Mouse (Mus musculus) liver, embryonic 12.5 days (tissue): ENCODE data around the gene Sar1a. TPM values are rescaled to one million over a fixed set of nuclear protein-coding genes. Genes with fewer than 3 reads are reported as not detected.

Source experiments
- ATAC-seq: fragments of 200-750 bp; cut with Nextera tagmentation; 2 replicates; pipeline ENCODE4 v1.8.0; 2017; ENCODE audit warnings: moderate number of reproducible peaks, mild to moderate bottlenecking, moderate library complexity
- H3K27ac ChIP-seq: fragments of 300-500 bp; sonication (generic); 2 replicates; pipeline ENCODE4 v1.5.1; 2016; ENCODE audit warnings: mild to moderate bottlenecking
- H3K27me3 ChIP-seq: fragments of 300-500 bp; sonication (generic); replicated peaks from 2 replicates; pipeline ENCODE4 v1.6.1; 2016; ENCODE audit warnings: mild to moderate bottlenecking, moderate library complexity
- H3K36me3 ChIP-seq: fragments of 300-500 bp; sonication (generic); 2 replicates; pipeline ENCODE4 v1.6.1; 2016; ENCODE audit warnings: mild to moderate bottlenecking, moderate library complexity
- H3K4me1 ChIP-seq: fragments of 300-500 bp; sonication (generic); 2 replicates; pipeline ENCODE4 v1.6.1; 2016
- H3K4me2 ChIP-seq: fragments of 300-500 bp; sonication (generic); 2 replicates; pipeline ENCODE4 v1.6.1; 2016; ENCODE audit warnings: mild to moderate bottlenecking, moderate library complexity
- H3K4me3 ChIP-seq: fragments of 300-500 bp; sonication (generic); 2 replicates; pipeline ENCODE4 v1.5.1; 2016; ENCODE audit warnings: mild to moderate bottlenecking, moderate library complexity
- H3K9ac ChIP-seq: fragments of 300-500 bp; sonication (generic); 2 replicates; pipeline ENCODE4 v1.6.1; 2016; ENCODE audit warnings: mild to moderate bottlenecking, moderate library complexity
- H3K9me3 ChIP-seq: fragments of 300-500 bp; sonication (generic); replicated peaks from 2 replicates; pipeline ENCODE4 v1.6.1; 2016; ENCODE audit warnings: mild to moderate bottlenecking, moderate library complexity
- WGBS: fragments of 180-500 bp; shearing (Covaris S2); methylation state at CpG from one replicate; pipeline ENCODE4 v1.1.7; 2016; ENCODE audit not compliant: insufficient replicate concordance; 5-methylcytosine and 5-hydroxymethylcytosine counted together
- polyA plus RNA-seq: library from polyadenylated mRNA; unstranded; fragments of >200 nt; fragmentation: Nextera tagmentation; extraction: Ambion mirVana; gene quantifications from 2 replicates; pipeline ENCODE4 v1.2.1, GENCODE M21; 2016

Gene Sar1a
- polyA plus RNA-seq, 1 experiment from 2014 or later, result 112 TPM

DNA sequence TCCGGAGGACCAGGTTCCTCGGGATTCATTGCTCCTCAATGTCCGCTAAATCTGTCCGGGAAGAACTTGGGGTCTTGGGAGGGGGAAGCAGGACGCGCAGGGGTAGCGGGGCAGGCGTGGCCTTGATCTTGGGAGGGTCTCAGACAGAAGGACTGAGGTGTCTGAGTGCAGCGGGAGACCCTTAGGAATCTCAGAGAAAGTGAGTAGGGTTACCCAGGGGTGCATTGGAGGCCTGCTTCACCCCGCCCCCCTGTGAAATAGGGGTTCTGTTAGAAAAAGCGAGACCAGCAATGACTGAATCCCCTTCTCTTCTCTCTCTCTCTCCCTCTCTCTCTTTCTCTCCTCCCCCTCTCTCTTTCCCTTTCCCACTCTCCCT lies 35.4 kb downstream of the Sar1a start:
- Histone ChIP-seq H3K27ac (no peak overlapping the region), H3K9me3 (no peaks in the 10 kb centered on the region), H3K4me3 (peak overlapping the region; percentile 62), H3K4me1 (peaks cover 21% of the 10 kb centered on the region), H3K36me3 (no peaks in the 10 kb centered on the region), H3K27me3 (0 out of 2 replicates have a peak, but pooled peaks cover 4% of the 10 kb centered on the region), H3K9ac (peak overlapping the region; percentile 57), H3K4me2 (peak overlapping the region; percentile 89)
- WGBS, result 4% methylated on average over 11 of the region's 11 CpGs
- ATAC-seq, result peak; percentile 33; the same call in 1 of the 2 replicates

DNA sequence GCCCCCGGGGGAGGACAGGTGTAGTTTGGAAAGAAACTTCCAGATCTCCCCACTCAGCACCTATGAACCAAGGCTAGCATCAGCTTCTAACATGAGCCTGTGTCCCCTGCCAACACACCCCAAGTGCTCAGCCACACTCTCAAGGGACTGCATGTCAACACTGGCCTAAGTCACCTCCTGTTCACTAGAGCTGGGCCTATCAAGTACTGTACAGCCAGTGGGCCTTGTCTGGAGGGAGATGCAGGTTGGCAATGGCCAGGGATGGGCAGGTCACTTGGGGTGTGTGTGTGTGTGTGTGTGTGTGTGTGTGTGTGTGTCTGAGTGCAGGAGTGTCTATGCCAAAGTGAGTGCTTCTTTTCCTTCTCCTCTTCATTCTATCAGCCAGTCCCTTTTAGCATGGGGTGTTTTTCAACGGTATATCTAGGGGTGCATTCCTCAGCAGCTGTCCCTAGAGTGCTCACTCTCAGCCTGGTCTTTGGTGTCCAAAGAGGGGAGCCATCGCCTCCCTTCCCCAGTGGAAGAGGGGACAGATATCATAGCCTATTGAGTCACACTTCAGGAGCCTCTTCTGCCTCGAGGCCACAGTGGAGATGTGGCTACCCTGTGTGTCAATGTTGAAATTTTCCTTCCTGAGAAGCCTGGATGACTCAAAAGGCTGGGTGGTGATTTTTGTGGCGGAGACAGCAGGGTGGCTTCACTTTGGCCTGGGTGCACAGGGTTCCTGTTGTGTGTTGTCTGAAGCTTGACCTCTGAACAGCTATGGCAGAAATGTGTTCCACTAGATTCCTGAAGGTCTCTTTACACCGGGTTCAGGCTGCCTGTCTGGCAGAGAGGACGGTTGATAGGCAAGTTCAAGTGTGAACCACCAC lies 36.1 kb downstream of the Sar1a start:
- Histone ChIP-seq H3K4me3 (no peak overlapping the region), H3K4me1 (peaks cover 21% of the 10 kb centered on the region), H3K9me3 (no peaks in the 10 kb centered on the region), H3K27me3 (0 out of 2 replicates have a peak, but pooled peaks cover 4% of the 10 kb centered on the region), H3K27ac (no peak overlapping the region), H3K4me2 (peak overlapping the region; percentile 89), H3K36me3 (no peaks in the 10 kb centered on the region), H3K9ac (no peak overlapping the region)
- 60% methylated on average over 7 of the region's 7 CpGs for WGBS
- ATAC-seq, result no peak

DNA sequence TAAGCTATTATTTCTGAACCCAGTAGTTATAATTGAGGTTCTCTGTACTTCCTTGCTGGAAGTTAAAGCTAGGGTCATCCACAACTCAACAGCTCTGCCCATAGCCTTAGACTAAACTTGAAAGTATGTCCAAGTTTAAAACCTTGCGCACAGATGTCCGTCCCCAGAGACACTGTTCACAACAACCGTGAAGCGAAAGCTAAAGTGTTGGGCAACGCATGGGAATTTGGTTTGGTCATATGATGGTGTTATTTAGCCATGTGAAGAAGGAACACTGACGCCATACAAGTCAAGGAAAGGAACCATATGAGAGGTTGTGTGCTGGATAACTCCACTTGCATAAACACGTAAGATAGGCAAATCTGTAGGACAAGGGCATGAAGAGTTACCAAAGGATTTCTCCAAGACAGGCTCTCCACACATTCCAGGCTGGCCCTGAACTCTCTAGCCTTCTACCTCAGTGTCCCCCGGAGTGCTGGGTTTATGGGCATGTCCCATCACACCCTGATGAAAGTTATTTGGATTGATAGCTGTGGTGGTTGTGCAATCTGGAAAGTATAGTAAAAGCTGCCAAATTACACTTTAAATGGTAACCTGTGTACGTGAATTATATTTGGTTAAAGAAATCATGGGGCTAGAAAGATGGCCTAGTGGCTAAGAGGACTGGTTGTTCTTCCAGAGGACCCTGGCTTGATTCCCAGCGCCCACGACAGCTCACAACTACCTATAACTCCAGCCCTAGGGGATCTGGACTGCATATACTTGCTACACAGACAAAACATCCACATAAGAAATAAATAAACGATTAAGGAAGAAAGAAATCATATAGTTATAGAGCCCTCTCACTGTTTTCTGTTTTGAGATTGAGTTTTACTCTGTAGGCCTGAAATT lies 37.6 kb downstream of the Sar1a start:
- Histone ChIP-seq H3K9ac (no peak overlapping the region), H3K4me1 (peaks cover 21% of the 10 kb centered on the region), H3K4me2 (no peak overlapping the region), H3K9me3 (no peaks in the 10 kb centered on the region), H3K27me3 (0 out of 2 replicates have a peak, but pooled peaks cover 4% of the 10 kb centered on the region), H3K36me3 (no peaks in the 10 kb centered on the region), H3K4me3 (no peak overlapping the region), H3K27ac (no peak overlapping the region)
- ATAC-seq, result no peak
- 80% methylated on average over 12 of the region's 12 CpGs for WGBS

DNA sequence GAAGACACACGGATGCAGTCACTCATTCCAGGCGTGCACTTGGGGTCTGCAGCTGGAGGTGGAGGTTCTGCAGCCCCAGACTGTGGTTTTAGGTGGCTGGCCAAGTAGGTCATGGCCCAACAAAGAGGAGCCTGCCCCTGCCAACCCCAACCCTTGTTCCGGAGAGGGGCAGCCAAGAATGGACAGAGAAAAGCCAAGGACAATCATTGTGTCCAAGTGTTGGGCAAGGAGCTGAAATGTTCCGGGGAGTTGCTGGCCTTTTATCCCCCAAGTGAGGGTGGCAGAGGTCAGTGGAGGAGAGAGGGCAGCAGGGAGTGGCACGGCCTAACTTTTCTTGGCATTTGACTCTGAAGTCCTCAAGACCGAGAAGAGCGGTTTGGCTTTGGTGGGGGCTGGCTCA lies 40.2 kb downstream of the Sar1a start:
- no peaks in the 10 kb centered on the region for H3K9me3 ChIP-seq
- peaks cover 10% of the 10 kb centered on the region for H3K4me1 ChIP-seq
- no peak overlapping the region for H3K27ac ChIP-seq
- no peak overlapping the region for H3K9ac ChIP-seq
- H3K4me2 ChIP-seq, result no peak overlapping the region
- no peaks in the 10 kb centered on the region for H3K27me3 ChIP-seq
- ATAC-seq, result no peak
- 78% methylated on average over 7 of the region's 7 CpGs for WGBS
- no peaks in the 10 kb centered on the region for H3K36me3 ChIP-seq
- no peak overlapping the region for H3K4me3 ChIP-seq

DNA sequence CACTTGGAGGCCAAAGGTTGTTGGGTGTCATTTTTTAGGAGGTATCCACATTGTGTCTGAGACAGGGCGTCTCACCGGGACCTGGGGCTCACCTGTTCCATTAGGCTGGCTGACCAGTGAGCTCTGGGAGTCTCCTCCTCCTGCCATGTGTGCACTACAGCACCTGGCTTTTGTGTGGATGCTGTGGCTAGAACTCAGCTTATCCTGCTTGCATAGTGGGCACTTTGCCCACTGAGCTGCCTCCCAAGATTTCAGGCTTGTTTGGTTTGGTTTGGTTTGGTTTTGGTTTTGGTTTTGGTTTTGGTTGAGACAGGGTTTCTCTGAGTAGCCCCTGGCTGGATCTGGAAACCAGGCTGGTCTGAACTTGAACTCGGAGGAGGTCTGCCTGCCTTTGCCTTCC lies 42.1 kb downstream of the Sar1a start:
- Histone ChIP-seq H3K9me3 (no peaks in the 10 kb centered on the region), H3K36me3 (no peaks in the 10 kb centered on the region), H3K27me3 (no peaks in the 10 kb centered on the region), H3K4me1 (no peaks in the 10 kb centered on the region), H3K9ac (no peak overlapping the region), H3K4me3 (no peak overlapping the region), H3K4me2 (no peak overlapping the region), H3K27ac (no peak overlapping the region)
- no peak for ATAC-seq
- WGBS, result 56% methylated on average over 3 of the region's 3 CpGs

DNA sequence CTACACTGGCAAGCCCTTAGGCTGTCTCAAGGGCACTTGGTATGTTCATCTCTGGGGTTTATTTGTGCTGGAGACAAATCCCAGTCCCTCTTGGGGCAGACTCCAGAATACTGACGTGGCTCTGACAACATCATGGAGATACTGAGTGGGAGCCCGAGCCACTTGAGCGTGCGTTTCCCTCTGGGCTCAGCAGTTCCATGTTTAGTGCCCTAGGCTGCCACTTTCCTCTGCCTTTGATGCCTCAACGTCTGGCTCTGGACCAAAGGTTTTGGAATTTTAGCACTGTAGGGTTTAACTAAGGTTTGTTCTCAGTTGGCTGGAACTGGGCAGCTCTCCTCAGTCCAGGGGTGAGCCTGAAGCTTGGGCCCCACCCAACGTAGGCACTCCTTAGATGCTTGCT lies 43.2 kb downstream of the Sar1a start:
- WGBS, result 63% methylated on average over 6 of the region's 6 CpGs
- Histone ChIP-seq H3K4me3 (no peak overlapping the region), H3K4me2 (no peak overlapping the region), H3K9me3 (no peaks in the 10 kb centered on the region), H3K27me3 (no peaks in the 10 kb centered on the region), H3K36me3 (no peaks in the 10 kb centered on the region), H3K27ac (no peak overlapping the region), H3K4me1 (no peaks in the 10 kb centered on the region), H3K9ac (no peak overlapping the region)
- ATAC-seq, result no peak

DNA sequence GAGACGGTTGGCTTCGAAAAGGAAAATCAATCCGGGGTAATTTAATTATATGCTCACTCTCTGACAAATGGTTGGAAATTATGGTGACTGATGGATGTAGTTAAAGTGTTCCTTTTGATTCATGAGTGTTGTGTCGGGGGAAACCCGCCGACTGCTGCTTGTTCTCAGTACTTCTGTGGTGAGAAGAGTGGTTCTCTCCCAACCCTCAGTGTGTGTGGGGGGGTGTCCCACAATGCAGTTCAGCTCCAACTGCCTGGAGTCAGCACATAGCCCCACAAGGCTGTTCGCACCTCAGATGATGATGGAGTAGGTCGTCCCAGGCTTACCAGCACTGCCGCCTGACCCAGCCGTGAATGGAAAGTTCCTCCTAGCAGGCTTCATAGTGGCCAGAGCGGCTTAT lies 49.1 kb downstream of the Sar1a start:
- no peak for ATAC-seq
- H3K27ac ChIP-seq, result no peak overlapping the region
- no peaks in the 10 kb centered on the region for H3K27me3 ChIP-seq
- H3K9ac ChIP-seq, result no peak overlapping the region
- no peak overlapping the region for H3K4me2 ChIP-seq
- no peaks in the 10 kb centered on the region for H3K9me3 ChIP-seq
- no peak overlapping the region for H3K4me3 ChIP-seq
- H3K4me1 ChIP-seq, result no peaks in the 10 kb centered on the region
- WGBS, result 68% methylated on average over 11 of the region's 11 CpGs
- 0 out of 2 replicates have a peak, but pooled peaks cover 5% of the 10 kb centered on the region for H3K36me3 ChIP-seq

DNA sequence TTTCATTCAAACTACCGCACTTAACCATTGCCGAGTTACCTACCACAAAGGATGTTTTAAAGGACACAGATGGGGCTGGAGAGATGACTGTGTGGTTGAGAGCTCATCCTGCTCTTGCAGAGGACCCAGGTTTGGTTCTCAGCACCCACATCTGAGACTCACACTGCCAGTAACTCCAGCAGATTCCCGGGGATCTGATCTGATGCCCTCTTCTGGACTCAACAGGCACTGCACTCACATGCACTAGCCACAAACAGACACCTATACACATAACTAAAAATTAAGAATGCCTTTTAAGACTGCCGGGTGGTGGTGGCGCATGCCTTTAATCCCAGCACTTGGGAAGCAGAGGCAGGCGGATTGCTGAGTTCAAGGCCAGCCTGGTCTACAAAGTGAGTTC lies 50.1 kb downstream of the Sar1a start:
- 77% methylated on average over 6 of the region's 6 CpGs for WGBS
- no peak overlapping the region for H3K9ac ChIP-seq
- 0 out of 2 replicates have a peak, but pooled peaks cover 5% of the 10 kb centered on the region for H3K36me3 ChIP-seq
- H3K4me2 ChIP-seq, result no peak overlapping the region
- ATAC-seq, result no peak
- no peaks in the 10 kb centered on the region for H3K9me3 ChIP-seq
- no peak overlapping the region for H3K27ac ChIP-seq
- no peak overlapping the region for H3K4me3 ChIP-seq
- no peaks in the 10 kb centered on the region for H3K4me1 ChIP-seq
- H3K27me3 ChIP-seq, result no peaks in the 10 kb centered on the region

DNA sequence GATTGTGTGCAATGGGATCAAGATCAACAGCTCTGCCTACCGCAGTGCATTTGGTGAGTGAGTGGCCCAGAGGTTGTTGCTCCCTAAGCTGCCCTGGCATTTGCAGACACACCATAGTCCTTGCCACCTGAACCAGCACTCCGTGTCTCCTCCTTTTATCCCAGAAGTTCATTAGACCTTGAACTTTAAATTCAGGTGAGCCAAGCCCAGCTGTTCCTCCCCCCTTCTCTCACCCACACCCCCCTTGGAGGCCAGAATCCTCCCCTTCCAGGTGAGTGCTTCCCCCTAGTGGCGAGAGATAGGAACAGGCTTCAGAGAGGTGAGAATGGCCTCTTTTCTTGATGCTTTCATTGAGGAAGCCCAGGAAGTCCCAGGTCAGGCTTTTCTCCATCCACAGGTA lies 54.3 kb downstream of the Sar1a start:
- WGBS, result 34% methylated on average over 3 of the region's 3 CpGs
- H3K27me3 ChIP-seq, result no peaks in the 10 kb centered on the region
- no peak overlapping the region for H3K9ac ChIP-seq
- ATAC-seq, result no peak
- no peak overlapping the region for H3K4me2 ChIP-seq
- no peak overlapping the region for H3K4me3 ChIP-seq
- H3K4me1 ChIP-seq, result no peaks in the 10 kb centered on the region
- no peaks in the 10 kb centered on the region for H3K9me3 ChIP-seq
- H3K27ac ChIP-seq, result no peak overlapping the region
- 0 out of 2 replicates have a peak, but pooled peaks cover 5% of the 10 kb centered on the region for H3K36me3 ChIP-seq

DNA sequence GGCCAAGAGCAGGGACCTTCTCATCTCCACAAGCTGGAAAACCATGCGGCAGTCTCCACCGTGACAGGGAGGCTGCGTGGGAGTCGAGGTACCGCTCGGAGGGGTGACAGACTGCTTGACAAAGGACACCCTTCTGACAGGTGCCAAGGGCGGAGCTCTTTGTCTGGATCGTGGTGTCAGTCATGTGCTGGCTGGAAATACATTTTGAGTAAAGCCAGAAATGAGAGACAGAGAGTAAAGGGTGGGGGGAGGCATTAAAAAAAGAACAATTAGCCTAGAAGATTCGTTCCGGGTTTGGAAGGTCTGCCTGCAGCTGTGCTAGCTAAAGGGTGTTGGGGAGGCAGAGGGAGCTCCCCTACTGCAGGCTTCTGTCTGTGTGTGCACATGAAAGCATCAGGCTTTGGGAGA lies 56.6 kb downstream of the Sar1a start:
- 69% methylated on average over 10 of the region's 10 CpGs for WGBS
- H3K36me3 ChIP-seq, result no peaks in the 10 kb centered on the region

DNA sequence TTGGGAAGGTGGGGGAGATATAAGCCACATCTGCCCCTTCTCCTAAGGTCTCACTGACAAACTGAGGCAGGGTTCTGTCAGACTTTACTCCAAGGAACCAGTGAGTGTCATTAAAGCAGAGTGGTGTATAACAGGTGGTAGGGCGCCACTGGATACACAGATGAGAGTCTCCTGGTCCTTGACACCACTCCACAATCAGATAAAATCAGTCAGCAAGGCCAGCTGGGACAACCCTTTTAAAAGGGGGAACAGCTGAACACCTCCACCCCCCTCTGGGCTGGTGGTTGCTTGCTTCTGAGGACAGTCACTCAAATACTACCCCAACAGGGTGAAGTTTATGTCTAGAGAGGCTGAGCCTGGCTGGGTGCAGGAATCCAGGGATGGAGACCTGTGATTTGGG lies 57.4 kb downstream of the Sar1a start:
- Histone ChIP-seq H3K27ac (no peak overlapping the region), H3K4me1 (no peaks in the 10 kb centered on the region), H3K36me3 (0 out of 2 replicates have a peak, but pooled peaks cover 4% of the 10 kb centered on the region), H3K4me3 (no peak overlapping the region), H3K4me2 (no peak overlapping the region), H3K9ac (no peak overlapping the region), H3K27me3 (no peaks in the 10 kb centered on the region), H3K9me3 (no peaks in the 10 kb centered on the region)
- ATAC-seq, result no peak
- 81% methylated on average over 1 of the region's 1 CpGs for WGBS

More for the DNA sequence above, 56.6 kb downstream of the Sar1a start:
- no peak overlapping the region for H3K4me2 ChIP-seq
- H3K27ac ChIP-seq, result no peak overlapping the region
- H3K27me3 ChIP-seq, result no peaks in the 10 kb centered on the region
- H3K4me1 ChIP-seq, result no peaks in the 10 kb centered on the region
- no peak overlapping the region for H3K9ac ChIP-seq
- H3K9me3 ChIP-seq, result no peaks in the 10 kb centered on the region
- ATAC-seq, result no peak
- no peak overlapping the region for H3K4me3 ChIP-seq

DNA sequence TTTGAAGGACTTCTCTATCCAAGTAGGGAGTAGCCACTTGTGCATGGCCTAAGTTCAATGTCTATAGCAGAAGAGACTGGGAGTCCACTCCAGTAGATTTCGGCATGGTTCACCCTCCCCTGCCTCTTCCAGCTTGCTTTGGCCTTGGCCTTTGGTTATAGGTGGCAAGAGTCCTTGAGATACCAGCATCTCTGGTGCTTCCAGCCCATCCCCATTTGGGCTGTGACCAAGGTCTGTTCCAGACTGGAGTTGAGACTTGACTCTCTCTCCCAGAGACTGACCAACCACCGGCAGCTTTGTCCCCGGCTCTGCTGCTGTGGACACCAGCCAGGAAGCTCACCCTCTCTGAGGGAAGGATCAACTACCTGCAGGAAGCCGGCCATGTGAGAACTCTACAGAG lies 58.0 kb downstream of the Sar1a start:
- 68% methylated on average over 4 of the region's 4 CpGs for whole genome bisulfite sequencing
- no peaks in the 10 kb centered on the region for H3K9me3 ChIP-seq
- H3K4me2 ChIP-seq, result no peak overlapping the region
- H3K27ac ChIP-seq, result no peak overlapping the region
- no peaks in the 10 kb centered on the region for H3K27me3 ChIP-seq
- H3K36me3 ChIP-seq, result 0 out of 2 replicates have a peak, but pooled peaks cover 5% of the 10 kb centered on the region
- ATAC-seq, result no peak
- H3K4me1 ChIP-seq, result no peaks in the 10 kb centered on the region
- no peak overlapping the region for H3K4me3 ChIP-seq
- no peak overlapping the region for H3K9ac ChIP-seq
